Mouse (Mus musculus): ENCODE measurements at regions not wholly inside any gene's neighbourhood (a gene's known extent, or its start where the extent isn't known, plus 50 kb on each side); places are given as distances from the start of the nearest gene placed in this dataset.

DNA sequence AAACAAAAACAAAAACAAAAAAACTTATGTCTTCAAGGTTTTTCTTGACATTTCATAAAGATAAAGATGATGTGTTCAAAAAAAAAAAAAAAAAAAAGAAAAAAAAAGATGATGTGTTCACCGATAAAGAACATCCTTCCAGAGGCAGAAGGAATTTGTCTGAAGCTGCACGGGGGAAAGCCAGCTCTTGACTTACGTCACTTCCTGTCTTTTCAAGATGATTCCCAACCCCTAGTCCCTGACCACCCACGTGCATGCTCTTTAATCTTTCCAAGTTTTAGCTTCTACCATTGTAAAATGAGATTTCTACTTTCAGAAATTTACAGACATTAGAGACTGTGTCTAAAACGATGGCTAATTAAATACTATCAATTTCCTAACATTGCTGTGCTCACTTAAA lies 108.5 kb upstream of the Bank1 start:
- TF ChIP-seq CTCF (IDR thresholded peaks at IDR 0.05; ENCODE audit: low read depth) (no peak), EP300 (IDR thresholded peaks at IDR 0.05; ENCODE audit: low read depth) (no peak)
